Mouse (Mus musculus): Measurements from ENCODE around the gene 4930513O06Rik.

4930513O06Rik gene

DNA sequence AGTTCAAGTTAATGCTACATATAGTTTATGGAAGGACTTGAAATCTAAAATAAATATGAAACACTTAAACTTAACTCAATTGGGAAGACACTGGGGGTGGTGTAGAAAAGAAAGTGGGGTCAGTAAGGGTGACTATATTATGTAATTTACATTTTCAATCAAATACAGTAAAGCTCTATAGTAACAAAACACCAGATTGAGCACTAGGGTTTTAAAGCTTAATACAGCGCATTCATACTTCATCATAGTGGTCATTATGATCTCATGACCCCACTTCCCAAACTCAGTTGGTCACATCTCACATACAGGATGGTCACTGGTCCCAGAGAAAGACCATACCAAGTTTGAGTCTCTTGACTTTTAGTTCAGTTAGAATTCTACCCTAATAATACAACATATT is at the start of gene 4930513O06Rik:
TSS of gene 4930513O06Rik (plus strand) at position 301 of the 400 bp plus-strand sequence.
- DNase-seq (ENCODE audit: low read depth, low spot score) = no peak

DNA sequence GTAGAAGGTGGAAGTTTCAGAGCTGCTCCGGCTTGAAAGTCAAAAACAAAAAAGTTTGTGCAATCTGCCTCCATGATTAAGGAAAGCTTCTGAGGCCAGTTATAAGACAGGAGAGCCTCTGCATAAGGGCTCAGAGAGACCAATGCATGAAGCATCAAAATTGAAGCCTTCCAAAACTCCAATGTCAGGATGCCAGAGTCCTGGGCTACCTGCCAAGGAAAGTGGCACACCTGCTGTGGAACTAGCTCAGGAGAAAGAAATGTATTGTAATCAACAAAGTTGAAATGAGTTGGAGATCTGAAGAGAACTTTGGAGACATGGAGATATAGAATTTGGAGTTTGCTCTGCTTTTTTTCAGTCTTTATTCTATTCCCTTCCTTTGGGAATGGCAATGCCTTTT is 48.4 kb upstream of the 4930513O06Rik start:
- no peak for DNase-seq (ENCODE audit: low read depth, low spot score)

DNA sequence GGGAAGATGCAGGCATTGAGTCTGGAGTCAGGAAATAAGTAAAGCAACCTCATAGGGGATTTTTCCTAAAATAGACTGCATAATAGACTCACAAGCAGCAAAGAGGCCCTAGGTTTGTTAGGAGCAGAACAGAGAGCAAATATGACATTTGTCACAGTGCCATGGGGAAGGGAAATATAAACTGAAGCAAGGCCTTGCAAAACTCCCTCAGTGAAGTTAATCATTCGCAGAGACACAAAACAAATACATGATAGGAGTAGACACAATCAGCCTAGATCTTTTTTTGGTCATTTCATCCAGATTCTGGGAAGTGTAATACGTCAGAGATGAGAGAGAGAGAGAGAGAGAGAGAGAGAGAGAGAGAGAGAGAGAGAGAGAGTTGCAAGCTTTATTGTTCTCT is 46.7 kb upstream of the 4930513O06Rik start:
- no peak for DNase-seq (ENCODE audit: low read depth, low spot score)

DNA sequence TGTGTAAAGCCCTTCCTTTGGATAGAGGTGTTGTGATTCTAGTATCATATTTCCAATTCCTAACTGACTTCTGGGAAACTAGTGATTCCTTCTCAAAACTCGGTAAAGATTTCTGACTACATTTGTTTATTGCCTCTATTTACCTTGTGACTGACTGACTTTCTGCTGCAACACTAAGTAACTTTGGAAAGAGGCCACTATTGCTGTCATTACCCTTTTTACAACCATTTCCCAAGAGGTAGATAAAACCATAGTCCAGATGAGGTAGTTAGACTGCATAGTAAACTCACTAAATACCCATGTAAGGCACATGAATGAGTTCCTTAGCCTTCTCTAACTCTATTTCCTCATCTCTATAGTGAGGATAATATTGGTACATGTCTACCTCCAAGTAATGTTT is 44.9 kb upstream of the 4930513O06Rik start:
- no peak for DNase-seq (ENCODE audit: low read depth, low spot score)

DNA sequence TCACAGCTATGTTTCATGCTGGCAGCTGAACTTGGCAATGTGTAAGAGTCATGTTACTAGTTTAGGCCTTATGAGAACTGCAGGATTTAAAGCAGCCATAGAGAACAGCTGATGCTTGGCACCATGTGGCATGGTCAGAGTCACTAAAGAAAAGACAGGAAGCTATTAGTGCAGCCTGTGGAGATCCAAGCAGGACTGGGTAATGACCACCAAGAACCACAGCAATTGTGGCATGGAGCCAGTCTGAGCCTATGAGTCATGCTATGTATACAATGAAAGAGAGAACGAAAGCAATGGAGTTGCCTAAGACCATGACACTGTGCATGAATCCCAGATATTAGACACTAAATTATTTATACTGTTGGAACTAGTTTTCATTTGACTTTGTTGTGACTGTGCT is 34.1 kb upstream of the 4930513O06Rik start:
- no peak for DNase-seq (ENCODE audit: low read depth, low spot score)

DNA sequence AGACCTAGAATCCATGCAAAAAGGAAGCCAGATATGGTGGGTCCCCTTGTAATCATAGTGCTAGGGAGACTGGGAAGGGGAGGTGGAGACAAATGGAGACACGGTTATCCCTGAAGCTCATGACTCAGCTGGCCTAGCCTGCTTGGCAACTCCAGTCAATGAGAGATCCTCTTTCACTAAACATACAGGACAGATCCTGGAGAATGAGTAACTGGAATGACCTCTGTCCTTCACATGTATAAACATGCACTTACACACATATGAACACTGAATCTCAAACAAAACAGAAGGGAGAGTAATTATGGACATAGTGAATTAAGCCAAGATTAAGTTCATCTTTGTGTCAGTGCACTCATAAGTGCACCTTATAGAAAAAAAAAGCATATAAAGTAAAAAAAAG is 32.9 kb upstream of the 4930513O06Rik start:
- DNase-seq (ENCODE audit: low read depth, low spot score) = no peak

DNA sequence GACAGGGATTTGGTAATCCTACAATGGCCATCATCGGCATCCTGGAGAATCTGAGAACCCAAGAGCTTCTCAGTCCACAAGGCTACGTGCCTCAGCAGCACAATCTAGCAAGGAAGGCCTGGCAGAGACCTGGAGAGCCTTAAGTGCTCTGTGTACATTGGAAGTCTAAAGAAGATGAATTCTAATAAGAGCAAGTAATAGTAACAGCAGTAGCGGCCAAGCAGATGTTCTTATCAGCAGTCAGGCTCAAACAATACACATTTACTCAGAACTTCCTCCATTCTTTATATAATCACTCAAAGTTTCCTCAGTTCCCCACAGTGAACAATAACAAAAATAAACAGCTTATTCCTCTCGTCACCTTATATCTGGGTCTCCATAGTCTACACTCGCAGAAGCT is 22.0 kb upstream of the 4930513O06Rik start:
- DNase-seq (ENCODE audit: low read depth, low spot score) = no peak

DNA sequence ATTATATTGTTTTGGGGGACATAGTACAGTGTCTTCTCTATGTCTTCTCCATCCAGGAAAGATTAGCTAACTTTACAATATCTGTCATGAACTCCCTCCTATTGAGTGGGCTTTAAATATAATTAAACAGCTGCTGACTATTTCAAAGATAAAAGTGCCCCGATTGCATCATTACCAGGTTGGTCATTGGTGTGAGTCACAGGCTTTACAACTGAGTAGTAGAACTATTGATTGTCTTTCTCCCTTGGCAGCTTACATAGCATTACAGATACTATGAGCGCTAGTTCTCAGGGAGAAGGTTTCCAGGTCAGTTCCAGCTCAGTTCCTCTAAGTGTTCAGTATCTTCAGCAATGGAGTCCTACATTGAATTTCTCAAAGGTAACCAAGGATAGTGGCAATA is 7.5 kb upstream of the 4930513O06Rik start:
- no peak for DNase-seq (ENCODE audit: low read depth, low spot score)

DNA sequence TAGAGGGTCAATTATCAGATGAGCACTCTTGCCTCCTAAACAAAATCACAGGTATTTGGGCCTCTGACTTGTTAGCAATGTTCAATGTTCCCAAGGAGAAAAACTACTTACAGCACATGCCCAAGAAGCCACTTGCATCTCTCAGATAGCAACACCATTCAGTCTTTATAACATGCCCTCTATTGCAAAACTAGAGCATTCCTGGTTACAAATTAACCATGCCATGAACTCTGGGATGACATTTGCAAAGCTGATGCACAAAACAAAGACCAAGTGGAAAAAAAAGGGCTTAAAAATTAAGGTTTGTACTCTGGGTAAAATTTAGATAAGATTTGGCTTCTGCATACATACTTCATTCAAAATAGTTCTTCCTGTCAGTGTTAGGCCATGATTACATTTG is 966 bp upstream of the 4930513O06Rik start, which contains the start of gene Serpina7:
TSS of gene Serpina7 (minus strand) at position 160 of the 400 bp plus-strand sequence.
- DNase-seq (ENCODE audit: low read depth, low spot score) = no peak

DNA sequence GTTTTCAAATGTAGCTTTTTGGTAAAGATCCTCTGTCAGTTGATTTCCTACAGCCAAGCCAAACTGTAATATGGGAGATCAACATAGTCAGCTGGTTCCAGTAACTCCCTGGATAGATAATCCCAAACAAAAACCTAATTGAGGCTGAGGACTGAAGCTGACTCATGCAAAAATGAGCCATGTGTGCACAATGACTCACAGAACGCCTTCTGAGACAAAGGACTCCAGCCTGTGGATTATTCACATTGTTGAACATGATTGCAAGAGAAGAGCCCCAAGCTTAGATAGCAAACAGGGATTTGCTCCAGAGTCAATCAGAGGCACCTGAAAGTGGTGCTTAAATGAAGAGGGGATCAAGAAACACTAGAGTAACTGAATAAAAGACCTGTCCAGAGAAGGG is 11.2 kb downstream of the 4930513O06Rik start:
- DNase-seq (ENCODE audit: low read depth, low spot score) = no peak

DNA sequence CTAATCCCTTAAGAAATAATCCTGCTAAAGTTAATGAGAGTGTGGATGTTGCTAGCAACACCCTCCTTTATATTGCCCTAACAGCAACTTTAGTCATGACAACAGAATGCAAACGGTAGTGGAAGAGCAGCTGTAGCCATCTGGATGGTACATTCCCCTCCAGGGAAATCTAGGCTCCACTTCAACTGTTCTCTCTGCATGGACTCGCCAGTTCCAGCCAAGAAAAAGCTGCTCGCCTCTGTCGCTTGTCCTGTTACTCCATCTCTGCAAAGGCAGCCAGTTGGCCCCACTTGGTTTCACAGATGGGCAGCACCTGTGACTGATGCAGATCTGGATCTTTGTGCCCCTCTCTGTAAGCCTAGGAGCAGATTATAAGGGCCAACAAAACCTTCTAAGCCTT is 48.0 kb downstream of the 4930513O06Rik start:
- no peak for DNase-seq (ENCODE audit: low read depth, low spot score)
